Mouse (Mus musculus): Measurements from ENCODE around the gene Bod1.

The Bod1 gene

DNA sequence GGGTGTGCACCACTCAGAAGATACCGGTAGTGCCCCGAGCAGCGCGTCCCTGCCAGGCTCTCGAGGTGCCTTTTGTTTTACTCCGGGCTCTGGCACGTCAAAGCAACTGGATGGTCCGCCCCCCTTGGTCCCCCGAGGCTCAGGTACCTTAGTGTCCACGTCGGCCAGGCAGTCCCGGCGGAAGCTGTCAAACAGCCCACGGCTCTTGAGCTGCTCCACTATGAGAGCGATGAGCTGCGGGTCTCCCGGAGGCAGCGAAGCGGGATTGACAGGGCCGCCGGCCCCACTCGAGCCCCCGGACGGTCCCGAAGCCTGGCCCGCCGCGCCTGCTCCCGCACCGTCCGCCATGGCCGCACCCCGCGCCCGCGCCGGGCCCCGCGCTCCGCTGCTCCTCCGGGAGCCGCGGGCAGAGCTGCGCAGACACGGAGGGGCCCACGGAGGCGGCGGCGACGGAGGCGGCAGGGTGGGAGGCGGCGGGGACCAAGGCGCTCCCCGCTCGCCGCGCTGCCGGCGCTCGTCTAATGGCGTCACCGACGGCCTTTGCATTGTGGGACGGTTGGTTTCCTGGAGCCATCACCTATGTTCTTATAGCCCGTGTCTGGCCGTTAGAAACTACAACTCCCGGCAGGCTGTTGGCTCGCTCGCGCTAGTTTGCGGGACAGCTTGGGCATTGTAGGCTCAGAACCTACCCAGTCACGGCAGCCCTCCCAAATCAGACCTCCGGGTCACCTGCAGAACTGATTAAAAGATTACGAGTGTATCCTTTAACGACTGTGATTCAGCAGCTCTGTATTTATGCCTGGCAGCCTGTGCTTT is at the start of gene Bod1:
Bod1 (minus strand) TSS at position 532 of the 816 bp plus-strand sequence.
- DNase-seq (ENCODE audit: low spot score in 2 of 2): peak; percentile 88 to 90

- DNase-seq (ENCODE audit: low spot score in 2 of 2): no peak
These were observed 47.4 kb upstream of the Bod1 start for GRCm38 (mm10) chr11:31719090-31719489.

GRCm38 (mm10) chr11:31717926-31718735 is 46.4 kb upstream of the Bod1 start:
- no peak for DNase-seq (ENCODE audit: low spot score in 2 of 2)

GRCm38 (mm10) chr11:31713641-31714121 is 42.0 kb upstream of the Bod1 start:
- no peak for DNase-seq (ENCODE audit: low spot score in 2 of 2)

- DNase-seq (ENCODE audit: low spot score in 2 of 2): no peak
These were observed 41.4 kb upstream of the Bod1 start for GRCm38 (mm10) chr11:31713116-31713515.

GRCm38 (mm10) chr11:31707771-31708170 is 36.1 kb upstream of the Bod1 start:
- DNase-seq (ENCODE audit: low spot score in 2 of 2): no peak

GRCm38 (mm10) chr11:31703173-31703572 is 31.5 kb upstream of the Bod1 start:
- DNase-seq (ENCODE audit: low spot score in 2 of 2): no peak

DNA sequence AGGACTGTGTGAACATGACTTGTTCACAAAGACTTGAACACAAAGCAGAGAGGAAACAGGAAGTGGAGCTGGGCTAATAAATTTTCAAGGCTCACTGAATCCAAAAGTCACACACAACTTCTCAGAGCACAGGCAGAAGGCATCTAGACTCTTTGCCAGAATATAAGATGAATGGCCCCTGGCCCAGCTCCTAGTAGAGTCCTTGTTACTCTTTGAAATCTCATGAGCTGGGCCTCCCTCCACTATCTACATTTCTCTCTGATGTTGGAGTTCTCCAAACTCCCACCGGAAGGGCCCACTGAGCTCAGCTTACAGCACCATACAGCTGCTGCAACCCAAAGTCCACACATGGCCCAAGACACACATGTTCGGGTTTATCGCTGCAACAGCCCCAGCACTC is 30.2 kb upstream of the Bod1 start:
- DNase-seq (ENCODE audit: low spot score in 2 of 2): no peak

GRCm38 (mm10) chr11:31699502-31699901 is 27.8 kb upstream of the Bod1 start:
- DNase-seq (ENCODE audit: low spot score in 2 of 2): no peak

- DNase-seq (ENCODE audit: low spot score in 2 of 2): no peak
These were observed 23.1 kb upstream of the Bod1 start for GRCm38 (mm10) chr11:31694801-31695200.

DNA sequence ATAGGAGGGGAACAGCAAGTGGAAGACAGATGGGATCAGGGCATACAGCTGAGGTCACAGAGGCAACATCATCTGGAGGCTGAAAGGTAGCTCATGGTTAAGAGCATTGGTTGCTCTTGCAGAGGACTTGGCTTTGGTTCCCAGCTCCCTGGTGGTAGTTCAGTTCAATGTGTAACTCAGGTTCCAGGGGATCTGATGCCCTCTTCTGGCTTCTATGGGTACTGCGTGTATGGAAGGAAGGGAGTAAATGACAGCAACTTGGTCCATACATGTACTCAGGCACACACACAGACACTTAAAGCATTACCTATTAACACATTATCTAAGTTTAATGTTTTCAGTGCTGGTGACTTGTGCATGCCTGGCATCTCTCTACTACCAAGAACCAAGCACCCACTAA is 22.4 kb upstream of the Bod1 start:
- DNase-seq (ENCODE audit: low spot score in 2 of 2): no peak

DNA sequence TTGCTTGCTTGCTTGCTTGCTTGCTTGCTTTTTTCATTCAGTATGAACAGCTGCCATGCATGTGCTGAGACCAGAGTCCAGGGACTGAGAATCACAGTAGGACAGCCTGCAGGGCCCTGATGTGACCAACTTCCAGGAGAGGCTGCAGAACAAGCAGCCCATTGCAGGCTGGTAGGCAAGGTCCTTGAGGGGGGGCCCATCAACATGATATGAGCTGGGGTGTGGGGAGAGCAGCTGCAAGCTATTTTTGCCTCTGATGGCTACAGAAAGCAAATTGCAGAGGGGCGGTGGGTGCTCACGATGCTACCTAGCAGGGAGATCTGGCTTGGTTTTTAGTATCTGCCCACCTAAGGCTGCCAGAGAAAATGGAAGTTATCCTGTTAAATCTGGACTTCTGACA is 21.6 kb upstream of the Bod1 start:
- DNase-seq (ENCODE audit: low spot score in 2 of 2): no peak

GRCm38 (mm10) chr11:31688956-31689355 is 17.3 kb upstream of the Bod1 start:
- no peak for DNase-seq (ENCODE audit: low spot score in 2 of 2)

- DNase-seq (ENCODE audit: low spot score in 2 of 2): no peak
These were observed 13.4 kb upstream of the Bod1 start for GRCm38 (mm10) chr11:31684913-31685567.

DNA sequence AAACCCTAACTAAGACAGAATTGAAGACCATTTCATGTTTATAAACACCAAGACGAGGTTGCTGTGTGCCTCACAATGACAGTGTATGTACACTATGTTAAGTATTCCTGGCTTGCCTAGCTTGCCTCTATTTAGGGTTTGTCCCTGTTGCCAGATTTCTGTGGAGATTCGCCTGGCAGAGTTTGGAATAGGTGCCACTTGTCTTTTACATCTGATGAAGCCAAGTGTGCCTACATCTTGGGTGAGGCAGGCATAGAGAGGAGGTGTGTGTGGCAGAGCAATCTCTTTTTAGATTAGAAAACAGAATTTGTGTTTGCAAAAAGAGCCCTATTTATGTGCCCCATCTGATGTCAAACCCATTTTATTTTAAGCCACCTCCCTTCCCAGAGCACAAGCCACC is 12.4 kb upstream of the Bod1 start:
- no peak for DNase-seq (ENCODE audit: low spot score in 2 of 2)

DNA sequence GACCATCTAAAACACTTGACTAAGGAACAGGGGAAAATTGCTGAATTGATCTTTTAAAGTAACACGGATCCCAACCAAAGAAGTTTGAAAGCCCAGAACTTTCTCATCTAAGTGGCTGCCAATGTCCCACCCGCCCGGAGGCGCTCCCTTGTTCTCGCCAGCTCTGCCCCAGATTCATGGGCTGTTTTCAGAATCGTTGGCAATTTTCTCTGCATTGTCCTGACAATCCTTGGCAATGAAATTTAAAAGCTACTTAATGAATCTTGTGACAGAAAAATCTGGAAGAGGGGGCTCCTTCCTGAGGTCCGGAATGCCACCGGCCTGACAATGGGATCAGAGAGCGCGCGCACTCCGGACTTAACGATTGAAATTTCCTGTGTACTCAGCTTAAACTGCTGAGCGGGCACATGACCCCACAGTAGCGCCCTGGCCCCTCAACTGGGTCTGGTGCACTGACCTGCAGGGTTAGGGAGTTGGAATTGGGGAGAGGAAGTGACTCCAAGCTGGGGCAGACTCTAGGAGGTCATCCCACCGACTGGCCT is 8.2 kb upstream of the Bod1 start:
- no peak for DNase-seq (ENCODE audit: low spot score in 2 of 2)

DNA sequence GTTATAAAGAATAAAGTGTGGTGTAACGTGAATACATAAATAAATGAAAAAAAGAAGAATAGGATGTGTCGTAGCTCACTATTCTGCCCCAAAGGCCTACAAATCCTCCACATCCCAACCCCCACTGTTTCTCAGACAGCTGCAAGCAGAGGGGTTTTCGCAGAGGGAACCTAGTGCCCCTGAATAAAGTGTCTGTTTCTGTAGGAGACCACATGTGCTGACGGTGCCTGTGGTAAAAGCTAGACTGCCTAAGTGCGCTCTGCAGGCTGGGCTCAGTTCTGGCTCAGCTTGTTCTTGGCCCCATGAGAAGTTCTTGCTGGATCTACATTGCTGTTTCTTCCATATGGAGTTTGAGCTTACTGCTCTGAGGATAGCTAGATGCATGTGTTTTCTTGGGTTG is 5.6 kb upstream of the Bod1 start:
- no peak for DNase-seq (ENCODE audit: low spot score in 2 of 2)

- DNase-seq (ENCODE audit: low spot score in 2 of 2): no peak
These were observed 5.1 kb upstream of the Bod1 start for GRCm38 (mm10) chr11:31676661-31677252.

- peak; percentile 23 to 38 for DNase-seq (ENCODE audit: low spot score in 2 of 2)
These were observed 3.7 kb upstream of the Bod1 start for GRCm38 (mm10) chr11:31675430-31675829.

DNA sequence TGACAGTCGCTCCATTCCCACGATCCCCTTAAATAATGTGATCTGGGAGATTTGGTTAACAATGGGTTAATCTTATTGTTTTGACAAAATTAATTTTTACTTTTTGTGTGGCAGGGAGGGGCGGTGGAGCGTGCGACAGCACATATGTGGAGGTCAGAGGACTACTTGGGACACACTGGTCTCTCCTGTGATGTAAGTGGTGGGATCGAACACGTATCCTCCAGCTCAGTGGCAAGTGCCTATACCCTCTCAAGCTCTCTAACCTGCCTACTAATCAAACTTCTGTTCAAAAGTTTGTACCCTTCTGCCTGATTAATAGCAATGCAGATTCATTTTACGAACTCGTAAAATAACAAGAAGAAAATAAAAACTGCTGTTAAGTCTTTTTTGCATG is 482 bp upstream of the Bod1 start:
- DNase-seq (ENCODE audit: low spot score in 2 of 2): no peak

GRCm38 (mm10) chr11:31670468-31670921 is 1.2 kb downstream of the Bod1 start:
- no peak for DNase-seq (ENCODE audit: low spot score in 2 of 2)
